Mouse (Mus musculus): ENCODE measurements around the gene Iqschfp. TPM values are rescaled to one million over a fixed set of nuclear protein-coding genes. Genes with fewer than 3 reads are reported as not detected.

The Iqschfp gene
- total and polyA plus RNA-seq, 2 experiments from 2014 or later, result 2.7 to 5.6 TPM

GRCm38 (mm10) chr3:68666377-68666776 lies 774.3 kb downstream of the Iqschfp start:
- H3K9ac ChIP-seq (replicated peaks; ENCODE audit: low read length), result no peak overlapping the region
- no peaks in the 10 kb centered on the region for H3K27me3 ChIP-seq (ENCODE audit: insufficient read depth, low read length)
- no peaks in the 10 kb centered on the region for H3K4me1 ChIP-seq (ENCODE audit: insufficient read depth, low read length)
- ATAC-seq, result no peak
- no peak for DNase-seq (ENCODE audit: low spot score)
- H3K36me3 ChIP-seq (ENCODE audit: insufficient read depth, low read length), result no peaks in the 10 kb centered on the region
- whole genome bisulfite sequencing, result 91% methylated on average over 7 of the region's 7 CpGs
- H3K9me3 ChIP-seq (ENCODE audit: low read length), result no peaks in the 10 kb centered on the region
- TF ChIP-seq CTCF (IDR thresholded peaks at IDR 0.05; ENCODE audit: low read depth), result no peak
- no peak overlapping the region for H3K4me3 ChIP-seq (ENCODE audit: low read length)
- no peak overlapping the region for H3K4me2 ChIP-seq (ENCODE audit: low read depth, low read length)
- H3K27ac ChIP-seq, result no peak overlapping the region

DNA sequence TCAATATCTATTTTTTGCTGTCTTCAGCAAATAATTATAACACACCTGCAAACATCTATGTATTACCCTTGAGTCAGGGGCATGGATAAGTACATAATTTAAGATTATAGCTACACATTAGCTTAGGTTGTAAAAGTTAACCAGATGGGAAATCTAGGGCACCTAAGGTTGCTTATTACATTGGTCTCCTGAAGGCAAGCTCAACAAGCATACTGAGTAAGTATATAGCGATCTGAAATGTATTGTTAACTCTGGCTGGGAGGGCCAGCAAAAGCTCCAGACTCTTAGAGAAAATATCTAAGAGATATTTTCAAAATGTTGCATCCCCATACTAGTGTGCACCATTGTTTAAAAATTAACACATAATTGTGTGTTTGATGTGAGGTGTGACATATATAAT lies 775.8 kb downstream of the Iqschfp start:
- Histone ChIP-seq H3K4me1 (ENCODE audit: insufficient read depth, low read length) (no peaks in the 10 kb centered on the region), H3K4me2 (ENCODE audit: low read depth, low read length) (no peak overlapping the region), H3K4me3 (ENCODE audit: low read length) (no peak overlapping the region), H3K27ac (no peak overlapping the region), H3K27me3 (ENCODE audit: insufficient read depth, low read length) (no peaks in the 10 kb centered on the region), H3K9ac (replicated peaks; ENCODE audit: low read length) (no peak overlapping the region), H3K9me3 (ENCODE audit: low read length) (no peaks in the 10 kb centered on the region), H3K36me3 (ENCODE audit: insufficient read depth, low read length) (no peaks in the 10 kb centered on the region)
- 89% methylated on average over 1 of the region's 1 CpGs for WGBS
- ATAC-seq (no peak), DNase-seq (ENCODE audit: low spot score) (no peak)
- TF ChIP-seq CTCF (IDR thresholded peaks at IDR 0.05; ENCODE audit: low read depth), result no peak

GRCm38 (mm10) chr3:68669418-68669974 lies 777.5 kb downstream of the Iqschfp start:
- Histone ChIP-seq H3K4me2 (ENCODE audit: low read depth, low read length) (no peak overlapping the region), H3K4me1 (ENCODE audit: insufficient read depth, low read length) (no peaks in the 10 kb centered on the region), H3K36me3 (ENCODE audit: insufficient read depth, low read length) (no peaks in the 10 kb centered on the region), H3K27me3 (ENCODE audit: insufficient read depth, low read length) (no peaks in the 10 kb centered on the region), H3K9me3 (ENCODE audit: low read length) (peaks cover 4% of the 10 kb centered on the region; the same call in 1 of the 2 replicates), H3K27ac (no peak overlapping the region), H3K9ac (replicated peaks; ENCODE audit: low read length) (no peak overlapping the region), H3K4me3 (ENCODE audit: low read length) (no peak overlapping the region)
- no peak for DNase-seq (ENCODE audit: low spot score)
- 85% methylated on average over 5 of the region's 5 CpGs for WGBS
- no peak for TF ChIP-seq CTCF (IDR thresholded peaks at IDR 0.05; ENCODE audit: low read depth)
- no peak for ATAC-seq

GRCm38 (mm10) chr3:68674721-68675120 lies 782.7 kb downstream of the Iqschfp start:
- Histone ChIP-seq H3K9me3 (ENCODE audit: low read length) (peaks cover 4% of the 10 kb centered on the region; the same call in 1 of the 2 replicates), H3K27me3 (ENCODE audit: insufficient read depth, low read length) (no peaks in the 10 kb centered on the region), H3K4me3 (ENCODE audit: low read length) (no peak overlapping the region), H3K36me3 (ENCODE audit: insufficient read depth, low read length) (no peaks in the 10 kb centered on the region), H3K9ac (replicated peaks; ENCODE audit: low read length) (no peak overlapping the region), H3K4me2 (ENCODE audit: low read depth, low read length) (no peak overlapping the region), H3K27ac (no peak overlapping the region), H3K4me1 (ENCODE audit: insufficient read depth, low read length) (no peaks in the 10 kb centered on the region)
- no peak for TF ChIP-seq CTCF (IDR thresholded peaks at IDR 0.05; ENCODE audit: low read depth)
- DNase-seq (ENCODE audit: low spot score) (no peak), ATAC-seq (no peak)
- 87% methylated on average over 2 of the region's 2 CpGs for WGBS

GRCm38 (mm10) chr3:68675216-68675835 lies 783.3 kb downstream of the Iqschfp start:
- Histone ChIP-seq H3K9me3 (ENCODE audit: low read length) (peaks cover 4% of the 10 kb centered on the region; the same call in 1 of the 2 replicates), H3K9ac (replicated peaks; ENCODE audit: low read length) (no peak overlapping the region), H3K27me3 (ENCODE audit: insufficient read depth, low read length) (no peaks in the 10 kb centered on the region), H3K36me3 (ENCODE audit: insufficient read depth, low read length) (no peaks in the 10 kb centered on the region), H3K4me2 (ENCODE audit: low read depth, low read length) (no peak overlapping the region), H3K4me1 (ENCODE audit: insufficient read depth, low read length) (no peaks in the 10 kb centered on the region), H3K27ac (no peak overlapping the region), H3K4me3 (ENCODE audit: low read length) (no peak overlapping the region)
- no peak for DNase-seq (ENCODE audit: low spot score)
- no peak for TF ChIP-seq CTCF (IDR thresholded peaks at IDR 0.05; ENCODE audit: low read depth)
- ATAC-seq, result no peak
- WGBS, result 78% methylated on average over 12 of the region's 12 CpGs

Other genes with a start within 250 kb of the Iqschfp start
- gene Iqcj, start within 50 bp of the Iqschfp start, total RNA-seq (2014; rRNA removed), result 0.26 and 0.32 TPM in 2 replicates
- 0.34 and 0.47 TPM in 2 replicates for gene Iqcj, start within 50 bp of the Iqschfp start, polyA plus RNA-seq (2015; fragmentation: Nextera tagmentation; extraction: Ambion mirVana)
- gene Schip1, start 172.6 kb downstream of the Iqschfp start, total RNA-seq (2014; rRNA removed), result 94.3 and 128 TPM in 2 replicates
- 163 and 164 TPM in 2 replicates for gene Schip1, start 172.6 kb downstream of the Iqschfp start, polyA plus RNA-seq (2015; fragmentation: Nextera tagmentation; extraction: Ambion mirVana)